Comparison of ENCODE assay signal across 7 mouse cellular contexts in the genomic region with DNA sequence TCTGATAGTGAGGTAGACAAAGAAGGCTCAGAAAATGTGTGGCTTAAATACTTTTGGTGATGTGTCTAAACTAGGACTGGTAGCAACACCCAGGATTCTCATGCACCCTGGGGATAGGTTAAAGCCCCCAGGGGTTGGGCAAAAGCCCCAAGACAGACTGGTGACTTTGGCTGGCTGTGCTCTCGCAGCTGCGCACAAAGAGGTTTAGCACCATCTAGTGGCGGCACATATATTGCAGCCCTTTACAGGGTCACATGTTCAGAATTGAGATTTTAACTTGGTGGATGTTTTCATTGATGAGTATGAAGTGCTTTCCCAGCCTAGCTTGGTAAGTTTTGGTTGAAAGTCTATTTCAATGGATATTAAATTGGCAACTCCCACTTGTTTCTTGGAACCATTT.
DNase-seq lines count a peak whose midpoint lies in the region; ATAC-seq and TF ChIP-seq lines count a peak whose summit lies in the region.
"Not testable (repeated sequence)": the region's sequence is repeated elsewhere in the genome, so short reads cannot be mapped to it uniquely, and the experiment has no call there.

No protein-coding gene starts in this region.

- not testable (repeated sequence) for H3K36me3 ChIP-seq in ES-E14 (ENCODE audit: control insufficient read depth, insufficient read depth, low read length, poor library complexity, severe bottlenecking); forebrain, embryonic 14.5 days (ENCODE audit: control insufficient read depth, insufficient read depth, low read length); hindbrain, postnatal 0 days (ENCODE audit: insufficient read depth, low read length)

- not testable (repeated sequence) for H3K4me3 ChIP-seq in ES-E14 (ENCODE audit: insufficient read depth in 1 of 2, low read depth in 1 of 2, low read length in 2 of 2, poor library complexity in 1 of 2, severe bottlenecking in 1 of 2); forebrain, embryonic 14.5 days (ENCODE audit: low read depth, low read length); hindbrain, postnatal 0 days (ENCODE audit: low read length)

- H3K9ac ChIP-seq in ES-E14 (ENCODE audit: insufficient read depth, low read depth, low read length, poor library complexity, severe bottlenecking); forebrain, embryonic 14.5 days (ENCODE audit: low read length); hindbrain, postnatal 0 days (replicated peaks; ENCODE audit: low read length): not testable (repeated sequence)

- in situ Hi-C loops in ES-E14 (cut with MboI; ENCODE audit: low sequenced_read_pairs in 2 of 2, unreplicated experiment in 2 of 2) = not testable (repeated sequence)

- not testable (repeated sequence) for H3K27me3 ChIP-seq in forebrain, embryonic 14.5 days (replicated peaks; ENCODE audit: control insufficient read depth, insufficient read depth, low read length); hindbrain, postnatal 0 days (ENCODE audit: insufficient read depth, low read length)

- peak; percentile 24; the same call in 1 of the 2 replicates for TF ChIP-seq CTCF in hindbrain, postnatal 0 days (IDR thresholded peaks at IDR 0.05; ENCODE audit: low read depth)

- not testable (repeated sequence) for H3K27ac ChIP-seq in ES-E14 (ENCODE audit: insufficient read depth, low read depth, low read length, poor library complexity, severe bottlenecking); forebrain, embryonic 14.5 days (ENCODE audit: low read depth, low read length); hindbrain, postnatal 0 days

- ATAC-seq in forebrain, embryonic 14.5 days; hindbrain, postnatal 0 days: not testable (repeated sequence)

- DNase-seq in ES-E14 (ENCODE audit: low read depth, low spot score) = peak; percentile 4
- peak; percentile 12 for DNase-seq in adrenal gland, postnatal 25 days
- peak; percentile 0 for DNase-seq in forebrain, embryonic 14.5 days (ENCODE audit: low spot score)
- not testable (repeated sequence) for DNase-seq in hindbrain, postnatal 0 days (ENCODE audit: low spot score)
- peak; percentile 2 for DNase-seq in layer of hippocampus, adult 11-12 months (ENCODE audit: low spot score)
- peak; percentile 6 for DNase-seq in lung, postnatal 14 days
- DNase-seq in spleen, postnatal 10 days (ENCODE audit: low spot score in 2 of 2) = peak; percentile 9 to 30

- H3K9me3 ChIP-seq in ES-E14 (ENCODE audit: control insufficient read depth, insufficient read depth, low read depth, low read length); forebrain, embryonic 14.5 days (replicated peaks; ENCODE audit: control insufficient read depth, low read length); hindbrain, postnatal 0 days (ENCODE audit: low read length): not testable (repeated sequence)

- H3K4me1 ChIP-seq in ES-E14 (ENCODE audit: control insufficient read depth in 2 of 2, insufficient read depth in 2 of 2, low read length in 2 of 2, poor library complexity in 1 of 2); forebrain, embryonic 14.5 days (ENCODE audit: control insufficient read depth, insufficient read depth, low read length); hindbrain, postnatal 0 days (ENCODE audit: insufficient read depth, low read length): not testable (repeated sequence)

- WGBS in forebrain, embryonic 14.5 days = 51% methylated on average over 3 of the region's 3 CpGs
- WGBS in hindbrain, postnatal 0 days = 37% methylated on average over 3 of the region's 3 CpGs

- H3K4me2 ChIP-seq in forebrain, embryonic 14.5 days (ENCODE audit: low read length); hindbrain, postnatal 0 days (ENCODE audit: low read depth, low read length): not testable (repeated sequence)
